Mouse (Mus musculus) cerebellum, adult 11 months (tissue): Measurements from ENCODE around the gene Zfp800.
A peak's percentile ranks its signal among the peaks of the same experiment; 100 is the strongest.

Experiments
- DNase-seq: peaks from one replicate; pipeline ENCODE4 v3.0.0; 2022

Zfp800 gene

DNA sequence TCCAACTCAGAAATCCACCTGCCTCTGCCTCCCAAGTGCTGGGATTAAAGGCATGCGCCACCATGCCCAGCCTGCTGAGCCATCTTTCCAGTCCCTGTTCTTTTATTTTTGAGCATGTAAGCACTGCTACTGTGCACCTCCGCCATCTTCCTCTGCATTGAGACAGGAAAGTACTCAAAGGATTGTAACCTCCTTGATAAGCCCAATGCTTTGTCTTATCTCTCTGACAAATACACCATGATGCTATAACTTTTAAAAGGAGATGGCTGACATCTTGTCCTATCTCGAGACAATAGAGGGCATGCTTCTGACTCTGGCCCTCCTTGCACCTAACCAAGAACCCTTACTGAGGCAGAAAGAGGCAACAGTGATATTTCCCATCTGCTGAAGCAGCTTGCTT is 88.9 kb downstream of the Zfp800 start:
- DNase-seq = no peak

DNA sequence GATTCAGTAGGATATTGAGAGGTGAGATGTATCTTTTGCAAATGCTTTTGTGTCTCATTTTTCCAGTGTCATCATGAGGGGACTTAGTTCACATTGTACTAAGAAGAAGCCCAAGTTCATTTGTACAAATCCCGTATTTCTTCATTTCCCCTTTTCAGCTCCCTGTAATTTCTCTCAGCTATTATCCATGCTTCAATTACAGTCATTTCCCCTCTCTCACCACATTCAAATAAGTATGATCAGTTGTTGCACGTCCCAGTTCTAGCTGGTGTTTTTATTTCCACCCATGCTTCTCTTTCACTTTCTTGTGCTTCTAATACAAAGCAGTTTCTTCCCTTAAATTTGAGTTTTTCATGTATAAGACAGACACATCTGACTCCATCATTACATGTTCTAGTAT is 91.1 kb downstream of the Zfp800 start:
- no peak for DNase-seq

DNA sequence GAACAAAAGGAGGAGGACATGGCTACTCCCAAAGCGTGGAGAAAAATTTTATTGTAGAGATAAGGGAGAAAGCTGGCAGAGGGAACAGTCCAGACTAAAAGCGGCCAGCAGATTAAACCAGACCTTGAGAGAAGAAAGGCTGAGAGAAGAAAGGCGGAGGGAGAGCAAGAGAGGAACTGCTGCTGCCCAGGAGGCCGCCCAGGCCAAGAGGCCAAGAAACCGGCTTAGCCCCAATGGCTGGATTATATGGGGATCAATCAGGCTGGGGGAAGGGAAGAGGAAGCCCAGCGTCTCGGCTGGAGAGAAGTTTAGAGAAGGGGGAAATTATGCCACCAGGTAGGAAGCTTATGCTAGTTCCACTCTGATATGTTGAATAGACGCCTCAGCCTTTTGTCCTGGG is 101.5 kb downstream of the Zfp800 start:
- no peak for DNase-seq

DNA sequence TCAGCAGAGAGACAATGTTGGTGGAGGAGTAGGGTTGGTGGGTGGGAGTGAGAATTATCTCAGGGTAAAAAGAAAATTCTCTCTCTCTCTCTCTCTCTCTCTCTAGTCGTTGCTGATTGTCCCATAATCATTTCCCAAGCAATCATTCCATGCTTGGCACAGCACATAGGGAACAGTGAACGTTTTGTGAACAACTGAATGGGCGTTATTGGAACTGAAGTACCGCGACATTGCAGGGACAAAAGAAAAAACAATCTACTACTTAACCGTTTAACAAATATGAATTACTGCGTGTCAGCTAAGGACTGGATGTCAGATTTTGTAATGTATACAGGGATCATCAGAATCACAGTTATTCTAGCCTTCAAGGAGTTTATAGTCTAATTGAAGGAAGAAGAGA is 102.2 kb downstream of the Zfp800 start:
- DNase-seq = no peak

DNA sequence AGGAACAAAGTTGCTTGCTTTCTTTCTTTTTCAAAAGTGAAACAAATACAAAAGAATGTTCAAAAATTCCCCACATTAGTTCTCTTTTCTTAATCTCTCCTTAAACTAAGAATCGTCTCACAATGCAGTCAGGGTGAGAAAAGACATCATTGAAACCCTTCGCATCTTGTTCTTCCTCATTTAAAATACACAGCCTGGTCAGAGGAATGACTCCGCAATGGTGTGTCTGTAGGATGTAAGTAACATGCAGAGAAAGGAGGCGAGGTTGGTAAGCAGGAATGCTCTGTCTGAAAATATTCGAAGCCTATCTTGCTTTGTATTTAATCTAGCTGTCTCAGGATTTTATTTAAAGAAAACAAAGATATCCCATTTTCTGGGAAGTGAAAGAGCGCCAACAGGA is 105.0 kb downstream of the Zfp800 start:
- no peak for DNase-seq

DNA sequence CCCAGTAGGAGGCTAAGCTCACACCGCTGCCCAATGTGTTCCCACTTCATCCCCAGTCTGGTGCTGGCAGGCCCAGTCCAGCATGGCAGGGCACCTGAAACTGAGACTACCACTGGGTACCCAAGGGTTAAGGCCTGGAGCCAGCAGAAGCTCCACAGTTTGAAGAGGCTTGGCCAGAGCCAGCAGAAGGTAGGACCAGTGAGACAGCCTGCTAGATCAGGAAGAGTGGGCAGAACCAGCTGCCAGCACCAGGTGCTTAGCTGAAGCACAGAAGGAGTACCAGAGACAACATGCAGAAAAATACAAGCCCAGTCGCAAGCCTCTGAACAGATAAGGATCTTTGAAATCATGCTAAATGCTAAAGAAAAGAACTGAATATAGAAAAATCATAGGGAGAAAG is 117.9 kb downstream of the Zfp800 start:
- peak; percentile 4 for DNase-seq

DNA sequence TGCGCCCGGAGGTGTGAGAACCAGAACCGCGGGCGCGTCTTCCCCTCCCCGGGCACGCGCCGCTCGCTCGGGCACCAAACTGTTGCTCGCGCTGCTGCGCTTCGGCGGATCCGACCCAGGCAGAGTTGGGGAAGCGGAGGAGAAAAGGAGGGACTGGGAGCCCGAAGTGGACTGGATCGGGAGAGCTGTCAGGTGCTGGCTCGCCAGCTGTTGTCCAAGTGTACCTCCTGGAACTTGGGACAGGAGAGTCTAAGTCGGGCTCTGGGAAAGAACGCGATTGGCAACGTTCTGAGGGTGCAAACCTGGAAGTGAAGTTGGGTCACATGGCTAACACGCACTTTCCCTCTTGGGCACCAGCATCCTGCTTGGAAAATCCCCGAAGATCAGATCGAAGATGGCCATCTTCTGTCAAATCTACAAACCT is 135.6 kb downstream of the Zfp800 start:
- DNase-seq = no peak

DNA sequence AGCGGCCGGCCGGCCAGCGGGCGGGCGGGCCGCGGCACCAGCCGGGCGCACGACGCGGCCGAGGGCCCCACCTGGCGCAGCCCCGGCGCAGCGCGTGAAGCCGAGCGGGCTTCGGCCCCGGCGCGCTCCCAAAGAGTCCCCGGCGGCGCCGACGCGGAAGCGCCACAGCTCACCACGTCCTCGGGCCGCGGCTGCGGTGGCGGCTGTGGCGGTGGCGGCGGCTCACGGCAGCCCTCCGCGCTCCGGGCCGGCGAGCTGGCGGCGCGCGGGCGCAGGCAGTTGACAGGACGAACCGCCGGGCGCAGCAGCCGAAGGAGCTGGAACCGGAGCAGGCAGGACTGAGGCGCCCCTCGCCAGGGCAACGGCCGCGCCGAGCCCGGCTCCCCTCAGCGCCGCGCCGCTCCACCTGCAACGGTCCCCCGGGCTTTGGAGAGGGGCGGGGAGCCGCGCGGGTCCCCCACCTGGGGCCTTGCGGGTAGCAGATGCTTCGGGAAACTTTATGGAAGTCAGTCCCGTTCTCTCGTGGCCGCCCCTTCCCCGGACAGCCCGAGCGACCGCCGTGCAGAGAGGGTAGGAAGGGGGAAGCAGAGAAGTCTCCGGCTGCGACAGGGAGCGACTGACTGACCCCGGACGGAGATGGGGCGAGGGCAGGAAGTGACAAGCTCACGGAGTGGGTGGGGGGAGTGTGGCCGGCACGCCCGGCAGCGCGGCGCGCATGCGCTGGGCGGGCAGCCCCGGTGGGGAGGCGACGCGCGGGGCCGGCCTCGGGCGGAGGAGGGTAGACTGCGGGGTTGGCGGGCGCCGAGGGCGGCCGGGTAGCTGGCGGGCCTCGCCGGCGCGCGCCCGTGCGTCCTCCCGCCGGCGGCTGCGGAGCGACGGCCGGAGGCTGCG is 136.3 kb downstream of the Zfp800 start:
- DNase-seq = peak; percentile 88

DNA sequence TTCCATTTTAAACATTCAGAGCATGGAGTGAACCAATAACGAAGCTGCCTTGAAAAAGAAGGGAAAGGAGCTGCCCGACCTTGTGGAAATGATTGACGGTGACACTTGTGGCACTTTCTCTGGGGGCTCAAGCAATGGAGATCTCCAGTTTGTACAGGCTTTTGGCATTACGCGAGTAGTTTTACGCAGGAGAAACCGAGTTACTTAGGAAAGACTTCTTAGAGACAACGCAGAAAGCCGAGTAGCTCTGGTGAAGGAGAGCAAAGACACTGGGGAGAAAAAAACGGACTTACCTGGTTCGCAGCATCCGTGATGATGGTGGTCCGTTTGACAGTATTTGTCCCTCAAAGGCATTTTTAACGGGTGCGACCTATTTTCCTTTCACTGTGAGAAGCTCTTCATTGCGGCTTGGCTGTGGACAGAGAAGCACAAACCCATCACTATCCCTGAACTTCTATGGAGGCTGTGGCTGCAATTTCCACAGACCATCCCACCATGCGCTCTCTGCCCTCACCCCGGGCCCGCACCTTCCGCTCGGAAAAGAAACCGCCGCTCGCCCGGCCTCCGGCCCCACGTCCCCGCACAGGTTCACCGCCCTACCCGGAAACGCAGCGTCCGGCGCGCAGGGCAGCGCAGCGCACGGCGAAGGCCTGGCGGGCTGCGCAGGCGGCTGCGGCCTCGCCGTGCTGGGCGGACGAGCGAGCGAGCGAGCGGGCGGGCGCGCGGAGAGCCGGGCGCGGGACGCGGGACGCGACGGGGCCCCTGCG is 137.2 kb downstream of the Zfp800 start:
- DNase-seq = peak; percentile 19

DNA sequence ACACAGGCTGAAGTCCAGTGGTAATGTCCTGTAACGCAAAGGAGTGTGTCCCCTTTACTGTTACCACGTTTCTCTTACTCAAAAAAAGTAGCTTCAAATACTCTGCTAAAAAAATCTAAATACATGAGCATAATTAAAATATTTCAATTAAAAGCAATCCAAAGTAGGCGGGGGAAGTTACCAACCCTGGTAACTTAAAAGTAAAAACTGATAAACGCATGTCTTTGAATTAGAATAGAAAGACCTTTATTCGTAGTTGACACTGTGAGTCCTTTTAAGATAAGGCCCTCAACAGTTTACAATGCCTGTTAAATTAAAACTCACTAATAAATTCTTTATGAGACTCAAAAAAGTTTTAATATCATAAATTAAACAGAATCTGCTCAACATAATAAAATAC is 138.1 kb downstream of the Zfp800 start:
- no peak for DNase-seq

DNA sequence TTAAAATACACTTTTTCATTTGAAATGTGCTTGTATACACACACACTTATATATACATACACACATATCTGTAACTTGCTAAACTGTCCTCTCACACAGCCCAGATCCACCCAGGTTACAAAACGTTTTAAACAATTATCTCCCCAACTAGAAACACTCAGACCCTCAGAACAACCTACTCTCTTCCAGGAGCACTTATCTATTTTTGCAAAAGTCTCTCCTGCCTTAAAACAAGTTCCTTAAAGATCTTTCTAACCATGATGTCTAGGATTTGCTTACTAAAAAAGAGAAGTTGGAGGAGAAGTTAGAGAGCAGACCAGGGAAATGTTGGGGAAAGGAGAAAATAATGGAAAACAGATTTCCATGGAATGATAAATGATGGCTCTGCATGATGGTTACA is 139.4 kb downstream of the Zfp800 start:
- no peak for DNase-seq

DNA sequence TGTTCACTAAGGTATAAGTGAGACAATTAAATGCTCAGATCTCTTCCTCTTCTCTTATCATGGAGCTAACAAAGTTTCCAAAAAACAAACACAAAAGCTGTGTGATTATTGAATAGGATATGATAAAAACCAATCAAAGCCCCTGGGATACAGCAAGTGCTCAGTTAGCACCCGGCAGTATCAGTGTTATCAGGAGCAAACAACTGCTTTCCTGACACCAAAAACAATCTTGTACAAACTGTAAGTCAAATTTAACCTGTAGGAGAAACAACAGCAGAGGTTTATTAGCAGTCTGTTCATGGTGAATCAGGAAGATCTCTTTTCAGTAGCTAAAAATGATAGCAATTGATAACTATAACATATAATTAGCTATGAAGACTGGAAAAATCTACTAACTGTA is 140.0 kb downstream of the Zfp800 start:
- DNase-seq = no peak

DNA sequence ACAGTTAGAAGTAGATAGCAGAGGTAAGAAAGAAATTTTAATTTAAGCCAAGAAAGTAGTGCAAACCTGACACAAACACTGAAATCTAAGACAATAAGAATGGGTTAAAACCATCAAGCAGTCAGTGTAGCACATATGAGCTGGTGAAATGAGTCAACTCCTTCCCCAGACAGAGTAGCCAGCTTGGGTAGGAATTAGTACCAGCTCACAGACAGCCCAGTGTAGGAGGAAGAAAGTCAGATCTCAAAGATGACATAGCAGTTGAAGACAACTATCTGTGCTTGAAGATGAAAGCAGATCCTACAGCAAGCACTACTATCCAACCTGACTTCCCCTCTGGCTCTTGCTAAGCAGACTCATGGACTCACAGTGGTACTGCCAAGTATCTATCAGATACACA is 145.0 kb downstream of the Zfp800 start:
- DNase-seq = no peak

DNA sequence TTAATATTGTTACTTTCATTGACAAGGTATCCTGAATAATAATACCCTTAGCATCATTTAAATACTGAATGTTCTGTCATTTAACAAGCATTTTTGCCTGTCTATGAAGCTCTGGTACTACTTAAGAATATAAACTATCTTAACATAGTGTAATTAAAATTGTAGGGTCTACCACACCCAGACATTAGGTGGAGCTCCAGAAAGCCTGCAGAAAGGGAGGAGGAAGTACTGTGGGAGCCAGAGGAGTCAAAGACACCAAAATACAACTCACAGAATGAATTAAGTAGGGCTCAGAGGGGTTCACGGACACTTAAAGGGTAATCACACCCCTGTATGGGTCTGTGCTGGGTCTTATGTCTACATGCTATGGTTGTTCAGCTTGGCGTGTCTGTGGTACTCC is 149.6 kb downstream of the Zfp800 start:
- no peak for DNase-seq

DNA sequence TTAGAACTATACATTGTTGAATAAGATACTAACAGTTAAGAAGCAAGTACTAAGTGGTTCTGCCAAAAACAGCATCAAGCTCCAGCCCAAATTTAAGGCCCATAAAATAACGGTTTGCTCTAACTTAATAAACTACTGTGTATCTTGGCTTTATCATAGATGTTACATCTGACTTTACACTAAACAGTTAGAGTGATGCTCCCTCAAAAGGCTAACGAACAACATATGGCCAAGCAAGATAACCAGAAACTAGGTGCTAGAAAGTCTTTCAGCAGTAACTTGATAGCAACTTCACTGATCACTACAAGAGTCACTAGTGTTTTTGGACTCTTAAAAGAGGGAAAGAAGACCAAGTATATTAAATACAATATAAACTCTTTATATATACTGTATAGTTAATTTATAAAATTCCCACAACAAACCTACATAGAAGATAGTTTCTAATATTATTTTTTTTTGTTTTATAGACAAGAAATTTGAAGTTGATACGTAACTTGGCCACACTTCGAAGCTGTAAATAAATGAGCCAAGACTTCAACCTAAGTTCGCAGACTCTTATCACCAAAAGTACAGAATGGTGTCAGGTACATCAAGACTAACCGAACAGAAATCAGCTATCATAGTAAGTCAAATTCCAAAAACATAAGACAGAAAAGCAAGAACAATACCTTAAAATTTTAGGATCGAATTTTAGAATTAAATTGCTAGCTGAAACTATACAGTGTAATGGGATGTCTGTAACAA is 165.0 kb downstream of the Zfp800 start:
- no peak for DNase-seq

DNA sequence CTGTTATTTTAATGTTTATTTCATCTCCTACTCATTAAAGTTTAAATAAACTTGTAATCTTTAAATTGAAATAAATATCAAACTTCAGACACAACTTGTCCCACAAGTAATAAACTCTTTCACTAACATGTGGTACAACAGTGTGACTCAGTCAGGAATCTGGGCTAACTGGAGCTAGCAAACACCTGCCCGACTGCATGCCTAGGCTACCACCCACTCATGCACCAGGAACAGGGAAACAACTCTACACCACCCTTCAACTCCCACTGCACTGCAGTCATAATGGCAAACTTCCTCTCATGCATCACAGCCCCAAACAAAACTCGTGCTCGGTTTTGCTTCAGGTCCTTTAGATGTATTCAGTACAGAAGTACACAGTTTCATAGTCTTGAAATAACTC is 169.7 kb downstream of the Zfp800 start:
- DNase-seq = no peak

DNA sequence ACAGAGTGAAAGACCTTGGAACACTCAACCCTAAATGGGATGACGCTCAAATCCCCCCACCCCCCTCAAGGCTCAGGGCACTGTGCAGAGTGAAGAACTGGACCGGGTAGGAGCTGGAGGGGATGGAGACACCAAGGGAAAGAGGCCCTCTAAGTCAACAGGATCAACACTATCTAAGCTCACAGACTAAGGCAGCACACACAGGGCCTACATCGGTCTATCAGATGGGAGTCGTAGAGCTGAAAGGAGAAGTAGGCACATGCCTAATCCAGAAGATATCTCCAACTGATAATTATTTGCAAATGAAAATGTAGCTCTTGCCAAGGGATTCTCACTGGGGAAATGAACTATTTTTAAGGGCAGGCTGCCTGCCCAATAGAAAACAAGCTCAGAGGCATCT is 176.8 kb downstream of the Zfp800 start:
- no peak for DNase-seq

DNA sequence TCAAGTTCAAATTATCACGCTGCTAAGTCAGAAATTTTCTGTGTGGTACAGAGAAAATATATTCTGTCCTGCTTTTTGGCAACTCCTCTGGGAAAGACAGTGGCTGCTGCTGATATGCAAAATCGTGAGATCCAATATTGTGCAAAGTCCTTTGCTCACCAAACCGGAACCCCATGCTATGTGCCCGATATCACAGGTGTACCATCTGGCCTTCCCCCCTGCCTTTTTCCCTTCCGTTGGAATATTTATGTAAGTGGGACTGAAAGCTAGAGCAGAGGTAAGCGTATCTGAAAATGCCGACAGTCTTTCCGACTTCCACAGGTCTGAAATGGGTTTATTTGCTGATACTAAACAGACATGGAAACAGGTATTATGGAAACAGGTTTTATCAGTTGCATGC is 179.4 kb downstream of the Zfp800 start:
- peak; percentile 35 for DNase-seq

DNA sequence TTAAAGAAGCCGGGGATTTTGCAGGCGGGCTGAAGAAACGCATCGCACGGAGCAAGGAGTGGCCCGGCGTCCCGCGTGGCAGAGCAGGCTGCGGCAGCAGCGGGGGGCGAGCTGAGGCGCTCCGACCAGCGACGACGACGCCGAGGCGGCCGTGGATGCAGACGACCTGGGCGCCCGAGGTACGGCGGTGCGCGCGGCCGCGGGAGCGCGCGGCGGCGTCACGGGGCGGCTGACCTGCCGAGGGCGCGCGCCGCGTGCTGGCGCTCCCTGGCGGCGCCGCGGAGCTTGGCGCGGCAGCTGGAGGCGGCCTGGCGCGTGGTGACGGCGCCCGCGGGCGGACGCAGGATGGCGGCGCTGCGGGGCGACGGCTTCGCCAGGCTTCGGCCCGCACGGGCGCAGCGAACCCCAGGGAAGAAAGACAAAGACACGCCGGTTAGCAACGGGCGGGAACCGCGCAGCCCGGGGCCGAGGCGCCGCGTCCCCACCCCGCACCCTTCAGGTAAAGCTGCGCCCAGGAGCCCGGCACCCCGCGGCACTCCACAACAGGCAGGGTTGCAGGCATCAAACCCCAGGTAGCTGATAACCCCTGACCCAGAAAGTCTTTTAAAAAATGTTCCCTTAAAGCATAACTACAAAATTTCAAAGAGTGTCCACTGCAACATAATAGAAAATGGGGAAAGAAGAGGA is 182.4 kb downstream of the Zfp800 start:
- peak; percentile 79 for DNase-seq

DNA sequence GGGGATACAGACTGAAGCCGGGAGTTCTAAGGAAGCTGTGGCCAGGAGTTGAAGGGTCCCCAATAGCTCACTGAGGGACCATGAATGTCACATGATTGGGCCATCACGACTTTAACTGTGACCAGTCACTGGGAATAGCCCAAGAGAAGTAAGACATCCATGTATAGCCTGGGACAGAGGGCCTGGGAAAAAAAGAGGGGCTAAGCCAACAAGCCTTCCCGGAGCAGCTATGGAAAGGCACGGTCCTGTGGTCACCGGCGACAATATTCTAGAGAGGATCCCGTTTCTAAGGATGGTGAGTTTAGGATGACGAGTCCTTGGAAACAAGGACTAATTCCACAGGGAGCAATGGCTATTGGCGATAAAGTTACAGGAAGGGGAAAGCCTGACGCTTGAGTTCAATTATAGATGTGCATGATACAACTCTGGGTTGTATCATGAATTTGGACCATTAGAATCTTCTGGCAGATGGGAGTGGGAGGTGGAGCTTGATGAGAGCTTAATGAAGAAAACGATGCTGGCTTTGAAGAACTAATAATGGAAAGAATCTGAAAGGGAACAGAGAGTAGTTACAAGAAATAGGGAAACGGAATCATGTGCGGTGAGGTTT is 183.0 kb downstream of the Zfp800 start:
- DNase-seq = no peak

DNA sequence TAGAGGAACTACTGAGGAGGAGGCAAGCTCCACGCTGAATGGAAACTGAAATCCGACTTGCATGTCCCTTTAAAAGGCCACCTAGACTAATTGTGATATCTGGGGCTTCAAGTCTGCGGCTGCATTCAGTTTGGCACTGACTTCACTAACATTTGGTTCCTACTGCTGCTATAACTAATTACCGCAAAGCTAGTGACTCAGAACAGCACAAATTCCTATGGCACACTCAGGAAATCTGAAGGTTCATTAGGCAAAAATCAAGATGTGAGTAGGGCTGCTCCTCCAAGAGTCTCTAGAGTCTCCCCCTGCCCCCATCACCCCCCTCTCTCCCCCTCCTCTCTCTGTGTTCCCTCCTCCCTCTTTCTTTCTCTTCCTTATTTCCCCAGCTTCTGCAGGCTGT is 194.4 kb downstream of the Zfp800 start:
- DNase-seq = no peak

DNA sequence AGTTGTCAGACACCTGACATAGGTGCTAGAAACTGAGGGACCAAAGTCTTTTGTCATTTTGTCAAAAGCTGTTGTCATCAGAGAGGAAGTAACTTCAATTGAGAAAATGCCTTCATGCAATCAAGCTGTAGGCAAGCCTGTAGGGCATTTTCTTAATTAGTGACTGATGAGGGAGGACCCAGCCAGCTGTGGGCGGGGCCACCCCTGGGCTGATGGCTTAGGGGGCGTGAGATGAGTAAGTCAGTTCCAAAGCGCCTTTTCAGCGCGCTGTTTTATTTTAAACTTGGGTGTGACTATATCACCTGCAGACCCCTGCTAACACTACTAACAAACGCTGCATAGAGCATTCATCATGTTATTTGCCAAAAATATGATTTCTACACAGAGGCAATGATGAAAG is 195.0 kb downstream of the Zfp800 start:
- DNase-seq = no peak

DNA sequence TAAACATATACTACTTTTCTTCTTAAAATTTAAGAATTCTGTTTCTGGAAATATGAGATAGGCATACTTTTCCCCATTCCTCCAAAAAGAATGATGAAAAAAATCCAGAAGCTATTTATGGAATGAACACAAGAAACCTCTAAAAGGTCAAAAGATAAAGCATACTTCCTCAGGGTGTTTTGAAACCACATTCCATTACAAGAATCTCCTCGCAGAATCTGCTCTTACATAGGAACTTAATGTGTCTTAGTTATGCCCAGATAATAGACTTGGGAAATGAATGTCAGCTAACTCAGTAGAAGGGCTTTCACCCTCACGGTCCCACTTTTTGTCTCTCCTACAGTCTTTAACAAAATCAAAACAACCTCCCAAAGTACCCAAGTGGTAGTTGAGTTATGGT is 203.9 kb downstream of the Zfp800 start:
- DNase-seq = no peak
